Mouse (Mus musculus) embryonic stem cell, embryonic (primary cell): Measurements from ENCODE around the gene Rsrc2.
"Not testable (repeated sequence)": the region's sequence is repeated elsewhere in the genome, so short reads cannot be mapped to it uniquely, and the experiment has no call there.

ENCODE experiments used
- CTCF ChIA-PET, 4 experiments: fragments of 300-600 bp in 2 of 4; fragments of 350-600 bp in 2 of 4; sonication (Branson Sonifier 250); formaldehyde crosslinking; loops; one replicate each; lab custom pipeline; 2022; ENCODE audit warnings: inconsistent platforms in 2 of 4; lab: Charles Lee
- POLR2A ChIA-PET, 4 experiments: fragments of 300-600 bp in 2 of 4; fragments of 350-600 bp in 2 of 4; sonication (Branson Sonifier 250); formaldehyde crosslinking; loops; one replicate each; lab custom pipeline; 2022; ENCODE audit warnings: antibody characterized with exemption in 4 of 4, inconsistent platforms in 1 of 4; lab: Charles Lee

Rsrc2 gene

GRCm38 (mm10) chr5:123749065-123750064 lies at the start of gene Rsrc2, which contains the start of gene Kntc1:
Gene Rsrc2, minus strand, starts transcription at chr5:123749414.
Gene Kntc1, plus strand, starts transcription at chr5:123749716.
- POLR2A ChIA-PET, result interaction anchor here (0.5 to 16.0 kb wide), 137 partner anchors 9 to 1428 kb away, joined by 3 to 296 read pairs (median 5); partner anchors contain the start of genes Zcchc8 (in 4 of the 4), 2810006K23Rik (in 2 of the 4), Clip1 (in 2 of the 4) and Kmt5a (in 2 of the 4)
- CTCF ChIA-PET, result interaction anchor here in 3 of 4 experiments (0.6 to 1.4 kb wide), 6 partner anchors 13 to 1525 kb away, joined by 3 to 4 read pairs (median 3); no protein-coding TSS in a partner anchor

GRCm38 (mm10) chr5:123793081-123793480 lies 43.9 kb upstream of the Rsrc2 start:
- POLR2A ChIA-PET, result interaction anchor here in 3 of 4 experiments (0.5 to 3.2 kb wide), 4 partner anchors 31 to 47 kb away, joined by 3 to 18 read pairs (median 4); partner anchors contain the start of genes Kntc1 (in 1 of the 3) and Rsrc2 (in 1 of the 3)
- CTCF ChIA-PET, result interaction anchor here (0.5 to 1.1 kb wide), 7 partner anchors 9 to 497 kb away, joined by 3 to 4 read pairs (median 3); no protein-coding TSS in a partner anchor

GRCm38 (mm10) chr5:123788976-123789375 lies 39.8 kb upstream of the Rsrc2 start:
- ChIA-PET CTCF (interaction anchor here in 3 of 4 experiments (0.6 to 1.5 kb wide), 9 partner anchors 8 to 164 kb away, joined by 3 to 8 read pairs (median 3); no protein-coding TSS in a partner anchor), POLR2A (interaction anchor here in 3 of 4 experiments (0.6 to 2.0 kb wide), 12 partner anchors 8 to 538 kb away, joined by 3 to 10 read pairs (median 4); partner anchors contain the start of genes Kntc1 (in 3 of the 3), Rsrc2 (in 3 of the 3), 2810006K23Rik (in 1 of the 3) and Mphosph9 (in 1 of the 3))

GRCm38 (mm10) chr5:123781864-123782263 lies 32.6 kb upstream of the Rsrc2 start:
- POLR2A ChIA-PET, result interaction anchor here in 2 of 4 experiments (1.0 to 3.3 kb wide), 4 partner anchors 13 to 62 kb away, joined by 3 to 9 read pairs (median 8); partner anchors contain the start of genes Kntc1 (in 1 of the 2) and Rsrc2 (in 1 of the 2)
- CTCF ChIA-PET, result no interaction called here

- ChIA-PET POLR2A (interaction anchor here in 2 of 4 experiments (0.7 to 3.3 kb wide), 9 partner anchors 8 to 61 kb away, joined by 3 to 9 read pairs (median 4); partner anchors contain the start of genes Kntc1 (in 1 of the 2) and Rsrc2 (in 1 of the 2)), CTCF (interaction anchor here in 1 of 4 experiments (1.3 kb wide), 1 partner anchor 8 kb away, joined by 3 read pairs; no protein-coding TSS in a partner anchor)
Measured at GRCm38 (mm10) chr5:123780716-123781115, 31.5 kb upstream of the Rsrc2 start.

- ChIA-PET CTCF (interaction anchor here in 1 of 4 experiments (0.7 kb wide), 1 partner anchor 793 kb away, joined by 5 read pairs; no protein-coding TSS in a partner anchor), POLR2A (interaction anchor here in 2 of 4 experiments (0.6 to 1.3 kb wide), 5 partner anchors 24 to 301 kb away, joined by 3 to 5 read pairs (median 3); partner anchors contain the start of genes Rsrc2 (in 2 of the 2) and Kntc1 (in 1 of the 2))
Measured at GRCm38 (mm10) chr5:123773441-123773840, 24.2 kb upstream of the Rsrc2 start.

- POLR2A ChIA-PET, CTCF ChIA-PET: not testable (repeated sequence)
Measured at GRCm38 (mm10) chr5:123766455-123766854, 17.2 kb upstream of the Rsrc2 start.

GRCm38 (mm10) chr5:123765506-123765905 lies 16.3 kb upstream of the Rsrc2 start:
- ChIA-PET POLR2A (no interaction called here), CTCF (no interaction called here)

GRCm38 (mm10) chr5:123748339-123749064 lies 712 bp downstream of the Rsrc2 start:
- ChIA-PET CTCF (interaction anchor here in 1 of 4 experiments (0.6 to 1.4 kb wide), 3 partner anchors 28 to 684 kb away, joined by 3 read pairs; no protein-coding TSS in a partner anchor), POLR2A (interaction anchor here (0.6 to 16.0 kb wide), 124 partner anchors 7 to 975 kb away, joined by 3 to 296 read pairs (median 5); partner anchors contain the start of genes Zcchc8 (in 4 of the 4), 2810006K23Rik (in 2 of the 4), Clip1 (in 2 of the 4) and Kmt5a (in 2 of the 4))

- CTCF ChIA-PET, result interaction anchor here in 1 of 4 experiments (0.6 kb wide), 1 partner anchor 254 kb away, joined by 3 read pairs; no protein-coding TSS in a partner anchor
- POLR2A ChIA-PET, result interaction anchor here in 3 of 4 experiments (0.7 to 16.0 kb wide), 23 partner anchors 8 to 1107 kb away, joined by 3 to 296 read pairs (median 6); partner anchors contain the start of gene Zcchc8 (in 3 of the 3)
Measured at GRCm38 (mm10) chr5:123747604-123748003, 1.6 kb downstream of the Rsrc2 start.

- POLR2A ChIA-PET, result interaction anchor here in 3 of 4 experiments (0.7 to 16.0 kb wide), 28 partner anchors 7 to 1251 kb away, joined by 3 to 296 read pairs (median 5); partner anchors contain the start of gene Zcchc8 (in 3 of the 3)
- CTCF ChIA-PET, result interaction anchor here in 1 of 4 experiments (0.6 kb wide), 1 partner anchor 608 kb away, joined by 3 read pairs; no protein-coding TSS in a partner anchor
Measured at GRCm38 (mm10) chr5:123746253-123746652, 3.0 kb downstream of the Rsrc2 start.

GRCm38 (mm10) chr5:123744358-123744757 lies 4.9 kb downstream of the Rsrc2 start:
- POLR2A ChIA-PET, result interaction anchor here in 2 of 4 experiments (0.6 to 16.0 kb wide), 11 partner anchors 10 to 682 kb away, joined by 3 to 296 read pairs (median 3); partner anchors contain the start of genes Zcchc8 (in 2 of the 2) and Sbno1 (in 1 of the 2)
- CTCF ChIA-PET, result interaction anchor here in 1 of 4 experiments (0.8 to 1.2 kb wide), 2 partner anchors 47 to 96 kb away, joined by 3 read pairs; no protein-coding TSS in a partner anchor

- CTCF ChIA-PET, result interaction anchor here in 1 of 4 experiments (0.7 kb wide), 1 partner anchor 58 kb away, joined by 3 read pairs; no protein-coding TSS in a partner anchor
Measured at GRCm38 (mm10) chr5:123730981-123731380, 18.2 kb downstream of the Rsrc2 start.

GRCm38 (mm10) chr5:123723816-123724215 lies 25.4 kb downstream of the Rsrc2 start:
- ChIA-PET POLR2A (interaction anchor here (0.6 to 12.8 kb wide), 16 partner anchors 9 to 1263 kb away, joined by 3 to 296 read pairs (median 4); partner anchors contain the start of genes Kntc1 (in 3 of the 4), Rsrc2 (in 3 of the 4) and Rhof (in 1 of the 4)), CTCF (interaction anchor here in 2 of 4 experiments (0.6 to 1.3 kb wide), 3 partner anchors 9 to 659 kb away, joined by 3 to 5 read pairs (median 5); no protein-coding TSS in a partner anchor)

More at GRCm38 (mm10) chr5:123730981-123731380, 18.2 kb downstream of the Rsrc2 start:
- POLR2A ChIA-PET, result interaction anchor here (0.5 to 7.3 kb wide), 12 partner anchors 10 to 180 kb away, joined by 3 to 151 read pairs (median 6); partner anchors contain the start of genes Zcchc8 (in 3 of the 4), Kntc1 (in 2 of the 4) and Rsrc2 (in 2 of the 4)
